24 mouse cellular contexts compared by ENCODE assay signal in the genomic region with DNA sequence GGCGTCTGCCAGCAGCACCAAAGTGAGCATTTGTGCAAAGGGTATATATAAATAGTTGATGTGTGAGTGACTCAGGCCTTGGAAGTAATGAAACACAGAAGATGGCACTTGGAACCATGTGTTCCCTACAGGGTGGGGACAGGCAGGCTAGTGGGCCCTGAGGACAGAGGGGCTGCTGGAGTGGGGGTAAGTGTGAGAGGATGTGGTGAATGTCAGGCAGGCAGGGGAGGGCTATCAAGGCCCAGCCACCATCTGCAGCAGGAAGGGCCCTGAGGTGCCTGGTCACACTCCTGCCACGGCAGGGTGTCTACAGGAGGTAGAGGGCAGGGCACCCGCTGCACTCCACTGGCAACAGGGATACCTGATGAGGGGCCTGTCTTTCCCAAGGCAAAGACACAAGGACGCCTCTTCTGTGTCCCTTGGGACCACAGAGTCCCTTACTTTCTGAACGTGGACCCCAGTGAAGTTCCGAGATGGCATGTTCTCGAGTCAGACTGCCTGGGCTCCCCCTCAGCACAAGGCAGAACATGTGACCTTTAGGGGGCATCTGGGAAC. TPM values are rescaled to one million over a fixed set of nuclear protein-coding genes. Genes with fewer than 3 reads are reported as not detected.
DNase-seq lines count a peak whose midpoint lies in the region; ATAC-seq and TF ChIP-seq lines count a peak whose summit lies in the region.
"Had no signal": no experiment of that assay in that cellular context is flagged by ENCODE, and none has a peak within 500 bp of the region (broad histone marks: within the 10 kb centered on the region; RNA-seq: fewer than 3 reads in every experiment).

No protein-coding gene starts in this region.

- ATAC-seq in heart, embryonic 15.5 days (replicated peaks; ENCODE audit: insufficient number of reproducible peaks, insufficient read depth, low FRiP score, low read depth): no peak
- ATAC-seq in inflammation-experienced regulatory T-cells, adult 6 months: peak; percentile 41
- ATAC-seq: forebrain, embryonic 16.5 days; midbrain, embryonic 13.5 days had no signal

- no peak for TF ChIP-seq POLR2A in testis, adult 2 months (IDR thresholded peaks at IDR 0.05; ENCODE audit: control insufficient read depth, low read depth, low read length)

- H3K9me3 ChIP-seq in heart, embryonic 15.5 days (replicated peaks): no peaks in the 10 kb centered on the region
- H3K9me3 ChIP-seq: midbrain, embryonic 13.5 days had no signal

- WGBS in heart, embryonic 15.5 days: 67% methylated on average over 7 of the region's 7 CpGs

- H3K4me3 ChIP-seq in heart, embryonic 15.5 days: no peak overlapping the region
- no peak overlapping the region for H3K4me3 ChIP-seq in testis, adult 2 months (ENCODE audit: control insufficient read depth, low read depth, low read length)
- H3K4me3 ChIP-seq: erythroblast, embryonic 14.5 days; midbrain, embryonic 13.5 days had no signal

- intact Hi-C loops in heart, postnatal 25 days (cut with DNase I): no loop called here

- peak overlapping the region; percentile 79 for H3K27ac ChIP-seq in heart, embryonic 15.5 days
- H3K27ac ChIP-seq in testis, adult 2 months (ENCODE audit: control insufficient read depth, insufficient read depth, low read depth, low read length): peak overlapping the region; percentile 3; the same call in 1 of the 2 replicates
- H3K27ac ChIP-seq: hindbrain, embryonic 14.5 days; midbrain, embryonic 13.5 days had no signal

- no peak overlapping the region for H3K4me2 ChIP-seq in heart, embryonic 15.5 days
- H3K4me2 ChIP-seq: hindbrain, embryonic 14.5 days; midbrain, embryonic 13.5 days had no signal

- DNase-seq in heart, postnatal 25 days (ENCODE audit: low spot score): no peak
- DNase-seq in testis, postnatal 14 days (ENCODE audit: low spot score): no peak
- DNase-seq in testis, postnatal 10 days (ENCODE audit: low spot score): peak; percentile 44
- no peak for DNase-seq in right cerebral cortex, postnatal 14 days
- DNase-seq in yolk sac, embryonic 10.5 days (ENCODE audit: low spot score): no peak
- DNase-seq: adrenal gland, postnatal 36 days; cerebellum, adult 9-10 months; gastrocnemius, postnatal 14 days; kidney, adult 8-10 months; kidney, postnatal 36 days; lung, adult 18-20 months; lung, postnatal 36 days; right cerebral cortex, postnatal 25 days; thymus, postnatal 36 days had no signal

- H3K9ac ChIP-seq in heart, embryonic 15.5 days: no peak overlapping the region
- H3K9ac ChIP-seq: hindbrain, embryonic 14.5 days; midbrain, embryonic 13.5 days had no signal

- H3K4me1 ChIP-seq in heart, embryonic 15.5 days (replicated peaks): peaks cover 54% of the 10 kb centered on the region
- H3K4me1 ChIP-seq in testis, adult 2 months (ENCODE audit: control insufficient read depth, insufficient read depth, low read length): peaks cover 3% of the 10 kb centered on the region

- peaks cover 27% of the 10 kb centered on the region for H3K36me3 ChIP-seq in heart, embryonic 15.5 days
- H3K36me3 ChIP-seq in testis, adult 2 months (ENCODE audit: control insufficient read depth, insufficient read depth, low read length): no peaks in the 10 kb centered on the region

- no peaks in the 10 kb centered on the region for H3K27me3 ChIP-seq in heart, embryonic 15.5 days
- H3K27me3 ChIP-seq in testis, adult 2 months (ENCODE audit: control insufficient read depth, insufficient read depth, low read length): no peaks in the 10 kb centered on the region
- H3K27me3 ChIP-seq: CH12.LX; midbrain, embryonic 13.5 days had no signal

- TF ChIP-seq CTCF in testis, adult 2 months (IDR thresholded peaks at IDR 0.05; ENCODE audit: control insufficient read depth, insufficient read depth, insufficient replicate concordance, low read depth, low read length): no peak

RNA-seq across cellular contexts. Expression of a gene that starts 10.9 kb away (rescaled TPM):
- polyA plus RNA-seq in heart, embryonic 15.5 days (2015; fragmentation: Nextera tagmentation; extraction: Ambion mirVana): 62.0 and 79.3 TPM in 2 replicates
- total RNA-seq in heart, postnatal 25 days (2021): 10 to 100 TPM; 16.4 to 21.6 TPM
- polyA plus RNA-seq in testis, adult 2 months (2012; rRNA removed): 56.1 and 57.6 TPM in 2 replicates
- polyA plus RNA-seq in inflammation-experienced regulatory T-cells, adult 6 months (2017; shearing (Covaris generic)): 10 to 100 TPM; 26.9 to 64.6 (median 28.4) TPM

RNA-seq across cellular contexts. Expression of a gene that starts 17.6 kb away (rescaled TPM):
- not detected in 2 replicates for polyA plus RNA-seq in heart, embryonic 15.5 days (2015; fragmentation: Nextera tagmentation; extraction: Ambion mirVana)
- total RNA-seq in heart, postnatal 25 days (2021): not detected
- 0.66 and 1.4 TPM in 2 replicates for polyA plus RNA-seq in testis, adult 2 months (2012; rRNA removed)
- polyA plus RNA-seq in inflammation-experienced regulatory T-cells, adult 6 months (2017; shearing (Covaris generic)): not detected
- total RNA-seq: adrenal gland, postnatal 36 days; CH12.LX; gastrocnemius, postnatal 14 days; left cerebral cortex, adult 8-10 months had no signal
- polyA plus RNA-seq: erythroblast, embryonic 14.5 days; forebrain, embryonic 16.5 days; hindbrain, embryonic 14.5 days; limb, embryonic 14.5 days; midbrain, embryonic 13.5 days had no signal

RNA-seq across cellular contexts. Expression of a gene that starts 37.8 kb away (rescaled TPM):
- polyA plus RNA-seq in heart, embryonic 15.5 days (2015; fragmentation: Nextera tagmentation; extraction: Ambion mirVana): 0.35 TPM in 1 of 2 replicates, not detected in the other
- total RNA-seq in heart, postnatal 25 days (2021): not detected
- polyA plus RNA-seq in testis, adult 2 months (2012; rRNA removed): 6.2 and 6.5 TPM in 2 replicates
- polyA plus RNA-seq in inflammation-experienced regulatory T-cells, adult 6 months (2017; shearing (Covaris generic)): not detected
- total RNA-seq: adrenal gland, postnatal 36 days; gastrocnemius, postnatal 14 days; left cerebral cortex, adult 8-10 months had no signal
- polyA plus RNA-seq: erythroblast, embryonic 14.5 days; forebrain, embryonic 16.5 days; hindbrain, embryonic 14.5 days; midbrain, embryonic 13.5 days had no signal
